In genomic region chr4:144997887-144998658, GRCm38 (mm10) we compare ENCODE assay signal across 10 mouse cellular contexts.
DNase-seq lines count a peak whose midpoint lies in the region; ATAC-seq and TF ChIP-seq lines count a peak whose summit lies in the region.
"Had no signal": no experiment of that assay in that cellular context is flagged by ENCODE, and none has a peak within 500 bp of the region (broad histone marks: within the 10 kb centered on the region; RNA-seq: fewer than 3 reads in every experiment).

No protein-coding gene starts in this region.

- POLR2A ChIA-PET in Patski (lab: Charles Lee) = interaction anchor here (0.9 to 1.7 kb wide), 5 partner anchors 41 to 104 kb away, joined by 3 to 4 read pairs (median 4); no protein-coding TSS in a partner anchor

- peak; percentile 38 for ATAC-seq in CD4-positive, CD25-positive, alpha-beta regulatory T cell, adult 4 months
- ATAC-seq in Patski = peak; percentile 44
- peak; percentile 34 for ATAC-seq in inflammation-experienced regulatory T-cells, adult 6 months
- ATAC-seq in lung, postnatal 0 days = peak; percentile 67

- CTCF ChIA-PET in Patski (lab: Charles Lee) = interaction anchor here (0.9 to 4.8 kb wide), 5 partner anchors 9 to 232 kb away, joined by 3 to 13 read pairs (median 3); no protein-coding TSS in a partner anchor

- peak; percentile 60; the same call in 1 of the 2 replicates for TF ChIP-seq EP300 in lung, postnatal 0 days (IDR thresholded peaks at IDR 0.05)

- WGBS in lung, postnatal 0 days = 34% methylated on average over 3 of the region's 3 CpGs

- H3K36me3 ChIP-seq in lung, postnatal 0 days (ENCODE audit: insufficient read depth, low read length) = no peaks in the 10 kb centered on the region
- H3K36me3 ChIP-seq: neural tube, embryonic 12.5 days had no signal

- H3K4me3 ChIP-seq in lung, postnatal 0 days (ENCODE audit: low read depth, low read length) = no peak overlapping the region
- H3K4me3 ChIP-seq: heart, embryonic 13.5 days; neural tube, embryonic 12.5 days had no signal

- no peak overlapping the region for H3K4me2 ChIP-seq in lung, postnatal 0 days (replicated peaks; ENCODE audit: low read depth, low read length)
- H3K4me2 ChIP-seq: heart, embryonic 13.5 days; neural tube, embryonic 12.5 days had no signal

- H3K4me1 ChIP-seq in lung, postnatal 0 days (ENCODE audit: insufficient read depth, low read depth, low read length) = peaks cover 26% of the 10 kb centered on the region

- no peak for TF ChIP-seq CTCF in Patski (IDR thresholded peaks at IDR 0.05)
- TF ChIP-seq CTCF in lung, postnatal 0 days (IDR thresholded peaks at IDR 0.05) = no peak

- peak; percentile 77 for DNase-seq in Patski (ENCODE audit: low read depth, low spot score)
- DNase-seq in lung, postnatal 0 days (ENCODE audit: low spot score) = peak; percentile 95
- no peak for DNase-seq in cerebellum, adult 9-11 months
- no peak for DNase-seq in left cerebral cortex, adult 8-10 months (ENCODE audit: low spot score in 2 of 2)
- DNase-seq in embryo, embryonic 11 days = no peak
- DNase-seq: layer of hippocampus, adult 9-11 months had no signal

- peak overlapping the region; percentile 79 for H3K27ac ChIP-seq in lung, postnatal 0 days (ENCODE audit: low read length)

- no peaks in the 10 kb centered on the region for H3K27me3 ChIP-seq in Patski
- no peaks in the 10 kb centered on the region for H3K27me3 ChIP-seq in lung, postnatal 0 days (replicated peaks; ENCODE audit: insufficient read depth, low read length)
- H3K27me3 ChIP-seq: heart, embryonic 13.5 days; neural tube, embryonic 12.5 days had no signal

- H3K9ac ChIP-seq in lung, postnatal 0 days (replicated peaks; ENCODE audit: low read depth) = no peak overlapping the region
- H3K9ac ChIP-seq: neural tube, embryonic 12.5 days had no signal

- in situ Hi-C loops in Patski (cut with MboI; ENCODE audit: low pct_unique_long_range_greater_than_20kb) = loop anchor here (5.0 kb wide), 1 partner anchor 51 kb away; no protein-coding TSS in a partner anchor

- no peaks in the 10 kb centered on the region for H3K9me3 ChIP-seq in lung, postnatal 0 days (ENCODE audit: low read length)
- H3K9me3 ChIP-seq: heart, embryonic 13.5 days; neural tube, embryonic 12.5 days had no signal

Comparison
In these comparisons a context has a peak if more than half of its experiments do, and no peak if none do; other contexts are left out.
1. DNase-seq: peak in Patski (single experiment) and lung, postnatal 0 days (single experiment); none in cerebellum, adult 9-11 months (single experiment), left cerebral cortex, adult 8-10 months (0 of 2) and embryo, embryonic 11 days (single experiment).
2. Peak in every context shown above with its lines, with median percentiles within 50 percentile points of each other: ATAC-seq.